Mouse (Mus musculus): ENCODE results near the gene Nfia. TPM values are rescaled to one million over a fixed set of nuclear protein-coding genes. Genes with fewer than 3 reads are reported as not detected.

Gene Nfia
- polyA plus RNA-seq, 1 experiment: 57.7 TPM

GRCm38 (mm10) chr4:97774446-97774950, 2.0 kb downstream of the Nfia start:
- 23% methylated on average over 4 of the region's 4 CpGs for WGBS
- TF ChIP-seq POLR2A (IDR thresholded peaks at IDR 0.05; ENCODE audit: borderline replicate concordance, extremely low read depth, low read depth, low read length) (no peak), CTCF (IDR thresholded peaks at IDR 0.05; ENCODE audit: insufficient read depth, low read length) (no peak)
- Histone ChIP-seq H3K4me3 (replicated peaks; ENCODE audit: extremely low read depth, low read depth, low read length) (no peak overlapping the region), H3K4me1 (ENCODE audit: control insufficient read depth, insufficient read depth, low read length) (no peaks in the 10 kb centered on the region; the same call in none of the 2 replicates)
- DNase-seq: no peak

GRCm38 (mm10) chr4:97775059-97775458, 2.5 kb downstream of the Nfia start:
- 2% methylated on average over 13 of the region's 13 CpGs for WGBS

GRCm38 (mm10) chr4:97775494-97776265, 3.1 kb downstream of the Nfia start:
- TF ChIP-seq POLR2A (IDR thresholded peaks at IDR 0.05; ENCODE audit: borderline replicate concordance, extremely low read depth, low read depth, low read length): no peak
- no peak for TF ChIP-seq CTCF (IDR thresholded peaks at IDR 0.05; ENCODE audit: insufficient read depth, low read length)
- Histone ChIP-seq H3K4me3 (replicated peaks; ENCODE audit: extremely low read depth, low read depth, low read length) (peak overlapping the region; percentile 51), H3K4me1 (ENCODE audit: control insufficient read depth, insufficient read depth, low read length) (no peaks in the 10 kb centered on the region; the same call in none of the 2 replicates)
- 2% methylated on average over 20 of the region's 20 CpGs for WGBS
- no peak for DNase-seq

More at GRCm38 (mm10) chr4:97775059-97775458, 2.5 kb downstream of the Nfia start:
- no peaks in the 10 kb centered on the region; the same call in none of the 2 replicates for H3K4me1 ChIP-seq (ENCODE audit: control insufficient read depth, insufficient read depth, low read length)
- H3K4me3 ChIP-seq (replicated peaks; ENCODE audit: extremely low read depth, low read depth, low read length): peak overlapping the region; percentile 31
- TF ChIP-seq CTCF (IDR thresholded peaks at IDR 0.05; ENCODE audit: insufficient read depth, low read length) (no peak), POLR2A (IDR thresholded peaks at IDR 0.05; ENCODE audit: borderline replicate concordance, extremely low read depth, low read depth, low read length) (no peak)
- DNase-seq: peak; percentile 71

GRCm38 (mm10) chr4:97776388-97777080, 4.0 kb downstream of the Nfia start:
- peak overlapping the region; percentile 59 for H3K4me3 ChIP-seq (replicated peaks; ENCODE audit: extremely low read depth, low read depth, low read length)
- no peak for DNase-seq
- TF ChIP-seq POLR2A (IDR thresholded peaks at IDR 0.05; ENCODE audit: borderline replicate concordance, extremely low read depth, low read depth, low read length) (0 out of 2 replicates have a peak, but pooled peaks have one; percentile 10), CTCF (IDR thresholded peaks at IDR 0.05; ENCODE audit: insufficient read depth, low read length) (no peak)
- 2% methylated on average over 10 of the region's 10 CpGs for WGBS
- no peaks in the 10 kb centered on the region; the same call in none of the 2 replicates for H3K4me1 ChIP-seq (ENCODE audit: control insufficient read depth, insufficient read depth, low read length)

GRCm38 (mm10) chr4:97777081-97777705, 4.7 kb downstream of the Nfia start:
- 2% methylated on average over 49 of the region's 77 CpGs for WGBS
- Histone ChIP-seq H3K4me3 (replicated peaks; ENCODE audit: extremely low read depth, low read depth, low read length) (peak overlapping the region; percentile 68), H3K4me1 (ENCODE audit: control insufficient read depth, insufficient read depth, low read length) (no peaks in the 10 kb centered on the region; the same call in none of the 2 replicates)
- TF ChIP-seq CTCF (IDR thresholded peaks at IDR 0.05; ENCODE audit: insufficient read depth, low read length) (no peak), POLR2A (IDR thresholded peaks at IDR 0.05; ENCODE audit: borderline replicate concordance, extremely low read depth, low read depth, low read length) (no peak)
- DNase-seq: peak; percentile 71

- H3K4me3 ChIP-seq (replicated peaks; ENCODE audit: extremely low read depth, low read depth, low read length): peak within 1 kb of the TSS; percentile 68
- TF ChIP-seq POLR2A (IDR thresholded peaks at IDR 0.05; ENCODE audit: borderline replicate concordance, extremely low read depth, low read depth, low read length): peak; percentile 55; the same call in 1 of the 2 replicates
- no peak for TF ChIP-seq CTCF (IDR thresholded peaks at IDR 0.05; ENCODE audit: insufficient read depth, low read length)
- DNase-seq: peak; percentile 64
- no peaks in the 10 kb centered on the region; the same call in none of the 2 replicates for H3K4me1 ChIP-seq (ENCODE audit: control insufficient read depth, insufficient read depth, low read length)
- 1% methylated on average over 37 of the region's 37 CpGs for WGBS
Measured at GRCm38 (mm10) chr4:97777706-97778176, 5.2 kb downstream of the Nfia start, which contains the start of gene E130114P18Rik. E130114P18Rik (minus strand) TSS chr4:97778078.

GRCm38 (mm10) chr4:97778211-97779002, 5.9 kb downstream of the Nfia start:
- WGBS: under 1% methylated on average over 94 of the region's 94 CpGs
- TF ChIP-seq POLR2A (IDR thresholded peaks at IDR 0.05; ENCODE audit: borderline replicate concordance, extremely low read depth, low read depth, low read length): no peak
- no peak for TF ChIP-seq CTCF (IDR thresholded peaks at IDR 0.05; ENCODE audit: insufficient read depth, low read length)
- DNase-seq: peak; percentile 69
- H3K4me3 ChIP-seq (replicated peaks; ENCODE audit: extremely low read depth, low read depth, low read length): peak overlapping the region; percentile 68
- H3K4me1 ChIP-seq (ENCODE audit: control insufficient read depth, insufficient read depth, low read length): no peaks in the 10 kb centered on the region; the same call in none of the 2 replicates

All from lung, adult 2 months (tissue).